Mouse (Mus musculus): ENCODE data around the gene Fam206a.

Gene Fam206a

GRCm38 (mm10) chr4:56801907-56802668, at the start of gene Fam206a, which contains the start of gene Elp1:
Gene Fam206a, plus strand, starts transcription at chr4:56802345.
Gene Elp1, minus strand, starts transcription at chr4:56802331.
- peak; percentile 93 for DNase-seq (ENCODE audit: low spot score)

GRCm38 (mm10) chr4:56756021-56756420, 46.1 kb upstream of the Fam206a start:
- DNase-seq (ENCODE audit: low spot score), result peak; percentile 57

GRCm38 (mm10) chr4:56756966-56757600, 45.1 kb upstream of the Fam206a start:
- peak; percentile 80 for DNase-seq (ENCODE audit: low spot score)

- DNase-seq (ENCODE audit: low spot score), result no peak
Measured at GRCm38 (mm10) chr4:56757693-56758092, 44.5 kb upstream of the Fam206a start.

- DNase-seq (ENCODE audit: low spot score), result peak; percentile 76
Measured at GRCm38 (mm10) chr4:56767861-56768284, 34.3 kb upstream of the Fam206a start.

GRCm38 (mm10) chr4:56768913-56769312, 33.2 kb upstream of the Fam206a start:
- peak; percentile 72 for DNase-seq (ENCODE audit: low spot score)

GRCm38 (mm10) chr4:56771065-56771464, 31.1 kb upstream of the Fam206a start:
- no peak for DNase-seq (ENCODE audit: low spot score)

GRCm38 (mm10) chr4:56791373-56791772, 10.8 kb upstream of the Fam206a start:
- DNase-seq (ENCODE audit: low spot score), result peak; percentile 32

GRCm38 (mm10) chr4:56802669-56803150, 565 bp downstream of the Fam206a start:
- no peak for DNase-seq (ENCODE audit: low spot score)

GRCm38 (mm10) chr4:56809050-56809449, 6.9 kb downstream of the Fam206a start:
- no peak for DNase-seq (ENCODE audit: low spot score)

GRCm38 (mm10) chr4:56811642-56812041, 9.5 kb downstream of the Fam206a start:
- no peak for DNase-seq (ENCODE audit: low spot score)

- no peak for DNase-seq (ENCODE audit: low spot score)
Measured at GRCm38 (mm10) chr4:56812096-56812495, 10.0 kb downstream of the Fam206a start.

GRCm38 (mm10) chr4:56815131-56815530, 13.0 kb downstream of the Fam206a start:
- no peak for DNase-seq (ENCODE audit: low spot score)

GRCm38 (mm10) chr4:56820017-56820550, 17.9 kb downstream of the Fam206a start:
- peak; percentile 26 for DNase-seq (ENCODE audit: low spot score)

GRCm38 (mm10) chr4:56824231-56824630, 22.1 kb downstream of the Fam206a start:
- no peak for DNase-seq (ENCODE audit: low spot score)

- DNase-seq (ENCODE audit: low spot score), result no peak
Measured at GRCm38 (mm10) chr4:56828932-56829331, 26.8 kb downstream of the Fam206a start.

GRCm38 (mm10) chr4:56829511-56829921, 27.4 kb downstream of the Fam206a start:
- DNase-seq (ENCODE audit: low spot score), result peak; percentile 14

GRCm38 (mm10) chr4:56831013-56831609, 29.0 kb downstream of the Fam206a start:
- DNase-seq (ENCODE audit: low spot score), result peak; percentile 21

- DNase-seq (ENCODE audit: low spot score), result no peak
Measured at GRCm38 (mm10) chr4:56831998-56832397, 29.9 kb downstream of the Fam206a start.

- no peak for DNase-seq (ENCODE audit: low spot score)
Measured at GRCm38 (mm10) chr4:56837661-56838060, 35.5 kb downstream of the Fam206a start.

- DNase-seq (ENCODE audit: low spot score), result no peak
Measured at GRCm38 (mm10) chr4:56840297-56840696, 38.2 kb downstream of the Fam206a start.

- DNase-seq (ENCODE audit: low spot score), result no peak
Measured at GRCm38 (mm10) chr4:56842501-56842900, 40.4 kb downstream of the Fam206a start.

Data from lung, postnatal 25 days (tissue).